Mouse (Mus musculus) liver, embryonic 16.5 days (tissue): ENCODE measurements around the gene Abcb8. TPM values are rescaled to one million over a fixed set of nuclear protein-coding genes. Genes with fewer than 3 reads are reported as not detected.

Experiments
- polyA plus RNA-seq: library from polyadenylated mRNA; unstranded; fragments of >200 nt; fragmentation: Nextera tagmentation; extraction: Ambion mirVana; gene quantifications from 2 replicates; pipeline ENCODE4 v1.2.1, GENCODE M21; 2015

Gene Abcb8
- polyA plus RNA-seq, 1 experiment from 2014 or later = 29.6 TPM

Other genes starting within 250 kb of the Abcb8 start
- gene Nupl2, start 228.7 kb upstream of the Abcb8 start, polyA plus RNA-seq = 3.7 and 4.6 TPM in 2 replicates
- 0.20 and 0.27 TPM in 2 replicates for gene Kcnh2, start 42.1 kb upstream of the Abcb8 start, polyA plus RNA-seq
- 2.0 and 2.2 TPM in 2 replicates for gene Nos3, start 28.9 kb upstream of the Abcb8 start, polyA plus RNA-seq
- 1.8 and 2.9 TPM in 2 replicates for gene Atg9b, start 1.5 kb upstream of the Abcb8 start, polyA plus RNA-seq
- not detected in 2 replicates for gene Asic3, start 19.7 kb downstream of the Abcb8 start, polyA plus RNA-seq
- 8.8 and 10.9 TPM in 2 replicates for gene Cdk5, start 29.9 kb downstream of the Abcb8 start, polyA plus RNA-seq
- gene Slc4a2, start 30.2 kb downstream of the Abcb8 start, polyA plus RNA-seq = 9.5 and 12.6 TPM in 2 replicates
- 44.9 and 53.4 TPM in 2 replicates for gene Fastk, start 51.6 kb downstream of the Abcb8 start, polyA plus RNA-seq
- 5.5 and 6.1 TPM in 2 replicates for gene Tmub1, start 54.2 kb downstream of the Abcb8 start, polyA plus RNA-seq
- 4.4 and 5.0 TPM in 2 replicates for gene Agap3, start 58.5 kb downstream of the Abcb8 start, polyA plus RNA-seq
- not detected in 2 replicates for gene Gbx1, start 133.5 kb downstream of the Abcb8 start, polyA plus RNA-seq
- 0.07 TPM in 1 of 2 replicates, not detected in the other for gene Asb10, start 147.3 kb downstream of the Abcb8 start, polyA plus RNA-seq
- not detected in 2 replicates for gene 4931409K22Rik, start 163.1 kb downstream of the Abcb8 start, polyA plus RNA-seq
- 36.2 and 36.9 TPM in 2 replicates for gene Abcf2, start 183.8 kb downstream of the Abcb8 start, polyA plus RNA-seq
- gene Chpf2, start 193.1 kb downstream of the Abcb8 start, polyA plus RNA-seq = 10.7 and 11.3 TPM in 2 replicates
- 0.55 and 1.3 TPM in 2 replicates for gene Smarcd3, start 230.7 kb downstream of the Abcb8 start, polyA plus RNA-seq